Mouse (Mus musculus): ENCODE results near the gene Unc13a. TPM values are rescaled to one million over a fixed set of nuclear protein-coding genes. Genes with fewer than 3 reads are reported as not detected.
A peak's percentile ranks its signal among the peaks of the same experiment; 100 is the strongest.

Gene Unc13a
- polyA plus RNA-seq, 1 experiment from 2014 or later, result 2.2 TPM

GRCm38 (mm10) chr8:71645510-71645909 is 26.0 kb downstream of the Unc13a start:
- Histone ChIP-seq H3K4me1 (no peaks in the 10 kb centered on the region), H3K27me3 (replicated peaks; ENCODE audit: low read depth, poor library complexity, severe bottlenecking) (peaks cover 15% of the 10 kb centered on the region), H3K27ac (replicated peaks) (no peak overlapping the region), H3K9me3 (0 out of 2 replicates have a peak, but pooled peaks cover 2% of the 10 kb centered on the region), H3K4me3 (no peak overlapping the region), H3K36me3 (replicated peaks) (no peaks in the 10 kb centered on the region)
- 85% methylated on average over 9 of the region's 9 CpGs for WGBS
- no peak for DNase-seq (ENCODE audit: low spot score)

- Histone ChIP-seq H3K4me3 (no peak overlapping the region), H3K36me3 (replicated peaks) (no peaks in the 10 kb centered on the region), H3K27ac (replicated peaks) (no peak overlapping the region), H3K4me1 (peaks cover 8% of the 10 kb centered on the region), H3K9me3 (no peaks in the 10 kb centered on the region), H3K27me3 (replicated peaks; ENCODE audit: low read depth, poor library complexity, severe bottlenecking) (peaks cover 47% of the 10 kb centered on the region)
- no peak for DNase-seq (ENCODE audit: low spot score)
- 87% methylated on average over 4 of the region's 4 CpGs for WGBS
Observed at GRCm38 (mm10) chr8:71639318-71639717, 32.2 kb downstream of the Unc13a start.

GRCm38 (mm10) chr8:71638321-71638720 is 33.2 kb downstream of the Unc13a start:
- H3K36me3 ChIP-seq (replicated peaks), result no peaks in the 10 kb centered on the region
- peaks cover 18% of the 10 kb centered on the region for H3K4me1 ChIP-seq
- no peak overlapping the region for H3K4me3 ChIP-seq
- no peak overlapping the region for H3K27ac ChIP-seq (replicated peaks)
- WGBS, result 75% methylated on average over 6 of the region's 6 CpGs
- peaks cover 57% of the 10 kb centered on the region for H3K27me3 ChIP-seq (replicated peaks; ENCODE audit: low read depth, poor library complexity, severe bottlenecking)
- DNase-seq (ENCODE audit: low spot score), result no peak
- H3K9me3 ChIP-seq, result peaks cover 1% of the 10 kb centered on the region

- H3K4me3 ChIP-seq, result no peak overlapping the region
- peaks cover 10% of the 10 kb centered on the region for H3K9me3 ChIP-seq
- H3K27ac ChIP-seq (replicated peaks), result no peak overlapping the region
- H3K27me3 ChIP-seq (replicated peaks; ENCODE audit: low read depth, poor library complexity, severe bottlenecking), result peaks cover 61% of the 10 kb centered on the region
- no peaks in the 10 kb centered on the region for H3K36me3 ChIP-seq (replicated peaks)
- 62% methylated on average over 8 of the region's 8 CpGs for WGBS
- DNase-seq (ENCODE audit: low spot score), result no peak
- peaks cover 20% of the 10 kb centered on the region for H3K4me1 ChIP-seq
Observed at GRCm38 (mm10) chr8:71637149-71638095, 34.1 kb downstream of the Unc13a start.

GRCm38 (mm10) chr8:71633981-71634667 is 37.4 kb downstream of the Unc13a start:
- Histone ChIP-seq H3K36me3 (replicated peaks) (no peaks in the 10 kb centered on the region), H3K9me3 (peaks cover 15% of the 10 kb centered on the region), H3K27ac (replicated peaks) (peak overlapping the region; percentile 7; the same call in 1 of the 2 replicates), H3K27me3 (replicated peaks; ENCODE audit: low read depth, poor library complexity, severe bottlenecking) (peaks cover 90% of the 10 kb centered on the region), H3K4me3 (peak overlapping the region; percentile 46), H3K4me1 (peaks cover 33% of the 10 kb centered on the region)
- WGBS, result 3% methylated on average over 26 of the region's 26 CpGs
- peak; percentile 88 for DNase-seq (ENCODE audit: low spot score)

- peak overlapping the region; percentile 46 for H3K4me3 ChIP-seq
- WGBS, result 3% methylated on average over 19 of the region's 22 CpGs
- peaks cover 83% of the 10 kb centered on the region for H3K27me3 ChIP-seq (replicated peaks; ENCODE audit: low read depth, poor library complexity, severe bottlenecking)
- DNase-seq (ENCODE audit: low spot score), result peak; percentile 70
- peaks cover 43% of the 10 kb centered on the region for H3K4me1 ChIP-seq
- no peaks in the 10 kb centered on the region for H3K36me3 ChIP-seq (replicated peaks)
- peaks cover 15% of the 10 kb centered on the region for H3K9me3 ChIP-seq
- H3K27ac ChIP-seq (replicated peaks), result no peak overlapping the region; the same call in 1 of the 2 replicates
Observed at GRCm38 (mm10) chr8:71633164-71633563, 38.4 kb downstream of the Unc13a start.

- Histone ChIP-seq H3K4me1 (peaks cover 55% of the 10 kb centered on the region), H3K9me3 (peaks cover 15% of the 10 kb centered on the region), H3K27ac (replicated peaks) (no peak overlapping the region), H3K4me3 (no peak overlapping the region), H3K36me3 (replicated peaks) (no peaks in the 10 kb centered on the region), H3K27me3 (replicated peaks; ENCODE audit: low read depth, poor library complexity, severe bottlenecking) (peaks cover 73% of the 10 kb centered on the region)
- 62% methylated on average over 2 of the region's 2 CpGs for WGBS
- no peak for DNase-seq (ENCODE audit: low spot score)
Observed at GRCm38 (mm10) chr8:71631897-71632296, 39.7 kb downstream of the Unc13a start.

GRCm38 (mm10) chr8:71630761-71631160 is 40.8 kb downstream of the Unc13a start:
- H3K36me3 ChIP-seq (replicated peaks), result peaks cover 7% of the 10 kb centered on the region
- H3K4me1 ChIP-seq, result peaks cover 52% of the 10 kb centered on the region
- DNase-seq (ENCODE audit: low spot score), result no peak
- H3K9me3 ChIP-seq, result peaks cover 15% of the 10 kb centered on the region
- peaks cover 63% of the 10 kb centered on the region for H3K27me3 ChIP-seq (replicated peaks; ENCODE audit: low read depth, poor library complexity, severe bottlenecking)
- WGBS, result 87% methylated on average over 6 of the region's 6 CpGs
- H3K4me3 ChIP-seq, result no peak overlapping the region
- no peak overlapping the region for H3K27ac ChIP-seq (replicated peaks)

GRCm38 (mm10) chr8:71629781-71630212 is 41.8 kb downstream of the Unc13a start:
- Histone ChIP-seq H3K27ac (replicated peaks) (peak overlapping the region; percentile 87), H3K4me3 (peak overlapping the region; percentile 65), H3K4me1 (peaks cover 52% of the 10 kb centered on the region), H3K36me3 (replicated peaks) (peaks cover 16% of the 10 kb centered on the region), H3K27me3 (replicated peaks; ENCODE audit: low read depth, poor library complexity, severe bottlenecking) (peaks cover 54% of the 10 kb centered on the region), H3K9me3 (peaks cover 15% of the 10 kb centered on the region)
- WGBS, result 4% methylated on average over 25 of the region's 25 CpGs
- peak; percentile 64 for DNase-seq (ENCODE audit: low spot score)

- Histone ChIP-seq H3K9me3 (peaks cover 15% of the 10 kb centered on the region), H3K4me3 (peak overlapping the region; percentile 65), H3K4me1 (peaks cover 46% of the 10 kb centered on the region), H3K27ac (replicated peaks) (peak overlapping the region; percentile 87), H3K36me3 (replicated peaks) (peaks cover 22% of the 10 kb centered on the region), H3K27me3 (replicated peaks; ENCODE audit: low read depth, poor library complexity, severe bottlenecking) (peaks cover 48% of the 10 kb centered on the region)
- WGBS, result under 1% methylated on average over 55 of the region's 55 CpGs
- DNase-seq (ENCODE audit: low spot score), result peak; percentile 97
Observed at GRCm38 (mm10) chr8:71629096-71629697, 42.4 kb downstream of the Unc13a start.

GRCm38 (mm10) chr8:71628396-71629095 is 43.0 kb downstream of the Unc13a start:
- Histone ChIP-seq H3K4me3 (peak overlapping the region; percentile 65), H3K27me3 (replicated peaks; ENCODE audit: low read depth, poor library complexity, severe bottlenecking) (peaks cover 41% of the 10 kb centered on the region), H3K27ac (replicated peaks) (peak overlapping the region; percentile 87), H3K9me3 (peaks cover 18% of the 10 kb centered on the region), H3K4me1 (peaks cover 39% of the 10 kb centered on the region), H3K36me3 (replicated peaks) (peaks cover 29% of the 10 kb centered on the region)
- DNase-seq (ENCODE audit: low spot score), result no peak
- 7% methylated on average over 16 of the region's 16 CpGs for WGBS
